Mouse (Mus musculus) heart, embryonic 16.5 days (tissue): ENCODE measurements around the gene Skint8. TPM values are rescaled to one million over a fixed set of nuclear protein-coding genes. Genes with fewer than 3 reads are reported as not detected.
A peak's percentile ranks its signal among the peaks of the same experiment; 100 is the strongest.
"Not testable (repeated sequence)": the region's sequence is repeated elsewhere in the genome, so short reads cannot be mapped to it uniquely, and the experiment has no call there.

Experiments used
- ATAC-seq: fragments of 200-750 bp; cut with Nextera tagmentation; replicated peaks from 2 replicates; pipeline ENCODE4 v1.8.0; 2017; ENCODE audit warnings: moderate number of reproducible peaks; ENCODE audit not compliant: insufficient read depth, low FRiP score; ENCODE audit errors: extremely low read depth
- H3K27ac ChIP-seq: fragments of 300-500 bp; sonication (generic); 2 replicates; pipeline ENCODE4 v1.5.1; 2014; ENCODE audit warnings: mild to moderate bottlenecking, low read length, control low read depth, moderate library complexity
- H3K27me3 ChIP-seq: fragments of 300-500 bp; sonication (generic); 2 replicates; pipeline ENCODE4 v1.6.1; 2014; ENCODE audit warnings: low read length, mixed read lengths; ENCODE audit not compliant: control insufficient read depth, insufficient read depth
- H3K36me3 ChIP-seq: fragments of 300-500 bp; sonication (generic); 2 replicates; pipeline ENCODE4 v1.6.1; 2014; ENCODE audit not compliant: control insufficient read depth, insufficient read depth
- H3K4me1 ChIP-seq: fragments of 300-500 bp; sonication (generic); 2 replicates; pipeline ENCODE4 v1.6.1; 2014; ENCODE audit warnings: low read length, mixed read lengths; ENCODE audit not compliant: control insufficient read depth, insufficient read depth
- H3K4me2 ChIP-seq: fragments of 300-500 bp; sonication (generic); 2 replicates; pipeline ENCODE4 v1.6.1; 2014; ENCODE audit warnings: low read depth, mild to moderate bottlenecking, control low read depth, low read length
- H3K4me3 ChIP-seq: fragments of 300-500 bp; sonication (generic); 2 replicates; pipeline ENCODE4 v1.5.1; 2014; ENCODE audit warnings: mild to moderate bottlenecking, control low read depth, low read length
- H3K9ac ChIP-seq: fragments of 300-500 bp; sonication (generic); 2 replicates; pipeline ENCODE4 v1.6.1; 2014; ENCODE audit warnings: low read length, control low read depth
- H3K9me3 ChIP-seq: fragments of 300-500 bp; sonication (generic); replicated peaks from 2 replicates; pipeline ENCODE4 v1.6.1; 2016; ENCODE audit warnings: low read length; ENCODE audit not compliant: control insufficient read depth
- WGBS: fragments of 180-500 bp; shearing (Covaris S2); extraction: QIAGEN DNeasy Blood & Tissue Kit; methylation state at CpG from one replicate; pipeline ENCODE4 v1.1.7; 2014; 5-methylcytosine and 5-hydroxymethylcytosine counted together
- polyA plus RNA-seq: library from polyadenylated mRNA; unstranded; fragments of >200 nt; fragmentation: Nextera tagmentation; extraction: Ambion mirVana; gene quantifications from 2 replicates; pipeline ENCODE4 v1.2.1, GENCODE M21; 2015

Gene Skint8
- 0.21 and 0.58 TPM in 2 replicates for polyA plus RNA-seq

DNA sequence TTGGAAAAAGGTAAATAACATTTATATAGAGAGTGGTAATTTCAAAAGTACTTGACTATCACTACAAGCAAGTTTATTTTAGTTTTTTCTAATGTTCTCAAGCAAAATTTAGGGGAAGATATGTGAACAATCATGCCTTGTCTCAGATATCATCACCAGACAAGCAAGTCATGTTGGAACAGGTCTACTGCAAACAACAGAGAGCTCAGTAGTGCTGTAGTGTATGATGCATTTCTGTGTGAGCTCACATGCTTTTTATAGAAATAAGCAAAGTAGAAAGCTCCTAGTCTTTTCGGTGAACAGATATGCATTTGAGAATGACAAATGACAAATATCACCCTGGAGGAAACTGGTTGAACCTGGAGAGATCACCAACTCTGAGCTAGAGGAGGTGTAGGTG, at the start of gene Skint8:
Gene Skint8, plus strand, starts transcription at position 301 of the 400 bp plus-strand sequence.
- no peak for ATAC-seq
- no peaks in the 10 kb centered on the region for H3K4me1 ChIP-seq
- 67% methylated on average over 1 of the region's 1 CpGs for WGBS

DNA sequence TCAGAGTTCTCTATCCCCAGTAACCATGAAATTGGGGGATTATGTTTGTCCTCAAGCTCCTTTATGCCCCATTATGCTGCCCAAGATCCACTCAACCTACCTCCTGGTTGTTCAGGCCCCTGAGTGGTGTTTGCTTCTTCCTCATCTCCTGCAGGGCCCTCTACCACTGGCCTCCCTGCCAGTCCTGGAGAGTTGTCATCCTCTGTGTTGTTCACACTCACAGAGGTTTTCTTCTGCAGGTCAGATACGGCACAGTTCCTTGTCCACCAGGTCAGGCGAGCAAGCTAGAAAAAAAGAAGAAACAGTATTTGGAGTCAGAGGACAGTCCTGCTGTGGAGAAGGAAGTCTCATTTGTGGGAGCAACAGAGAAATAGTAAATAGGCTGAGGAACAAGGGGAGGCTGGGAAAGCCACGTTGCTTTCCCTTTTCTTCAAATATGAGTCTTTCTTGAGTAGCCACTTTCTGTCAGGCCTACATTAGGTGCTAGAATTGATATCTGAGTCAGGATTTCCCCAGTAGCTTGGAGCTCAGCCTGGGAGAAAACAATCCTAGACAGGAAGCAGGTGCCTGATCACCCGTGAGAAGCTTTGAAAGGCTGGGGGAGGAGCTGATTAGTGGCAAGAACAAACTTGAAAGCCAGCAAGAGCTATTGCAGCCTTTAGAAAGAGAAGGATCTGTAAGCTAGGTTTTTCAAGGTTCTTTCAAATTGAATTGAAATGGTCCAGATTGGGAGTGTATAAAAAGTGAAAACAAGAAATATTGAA, 38.9 kb upstream of the Skint8 start:
- H3K4me1 ChIP-seq = no peaks in the 10 kb centered on the region
- H3K9ac ChIP-seq = no peak overlapping the region
- no peaks in the 10 kb centered on the region for H3K27me3 ChIP-seq
- H3K36me3 ChIP-seq = no peaks in the 10 kb centered on the region
- peak; percentile 78 for ATAC-seq
- no peak overlapping the region for H3K4me2 ChIP-seq
- H3K27ac ChIP-seq = peak overlapping the region; percentile 47
- 46% methylated on average over 4 of the region's 4 CpGs for WGBS
- H3K4me3 ChIP-seq = no peak overlapping the region; the same call in 1 of the 2 replicates
- H3K9me3 ChIP-seq = no peaks in the 10 kb centered on the region

More for the DNA sequence above, at the start of gene Skint8:
- Histone ChIP-seq H3K9ac (no peak within 1 kb of the TSS), H3K36me3 (no peaks in the 10 kb centered on the region), H3K27me3 (no peaks in the 10 kb centered on the region), H3K9me3 (no peaks in the 10 kb centered on the region), H3K27ac (no peak within 1 kb of the TSS), H3K4me2 (no peak within 1 kb of the TSS), H3K4me3 (no peak within 1 kb of the TSS)

DNA sequence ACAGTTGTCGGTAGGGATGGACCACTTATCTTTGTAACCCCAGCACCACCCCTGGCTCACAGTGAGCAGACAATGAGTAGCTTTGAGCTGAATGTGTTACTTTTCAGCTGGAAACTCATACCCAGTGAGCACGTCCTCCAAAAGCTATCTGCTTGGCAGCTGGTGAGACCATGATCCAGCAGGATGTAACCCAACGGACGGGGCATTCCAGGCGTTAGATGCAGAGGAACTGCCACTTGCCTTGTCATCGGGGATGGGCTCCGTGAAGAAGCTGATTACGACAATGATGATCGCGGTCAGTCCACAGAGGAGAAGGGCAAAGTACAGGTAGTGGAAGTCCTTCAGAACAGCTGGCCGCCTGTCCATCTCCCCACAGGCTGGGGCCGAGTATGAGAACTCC, 35.6 kb upstream of the Skint8 start:
- WGBS = 80% methylated on average over 12 of the region's 12 CpGs
- no peaks in the 10 kb centered on the region for H3K27me3 ChIP-seq
- ATAC-seq = no peak

DNA sequence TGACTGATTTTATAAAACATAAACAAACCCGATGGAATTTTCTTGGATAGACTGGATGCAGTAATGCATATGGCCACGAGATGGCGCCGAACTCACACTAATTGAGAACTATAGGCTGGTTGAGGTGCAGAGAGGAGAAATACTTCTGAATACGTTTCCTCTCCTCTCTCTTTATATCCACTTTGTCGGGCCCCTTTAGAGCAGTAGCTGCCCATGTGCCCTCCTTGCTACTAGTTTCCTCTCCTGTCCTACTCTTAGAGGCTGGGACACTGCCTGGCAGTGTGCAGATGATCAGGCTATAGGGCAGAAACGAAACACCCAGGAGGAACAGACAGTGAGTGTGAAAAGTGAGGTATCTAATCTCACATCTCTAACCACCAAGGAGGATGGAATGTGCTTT, 33.2 kb upstream of the Skint8 start:
- WGBS = 6% methylated on average over 7 of the region's 7 CpGs
- ATAC-seq = peak; percentile 39

More for the DNA sequence above, 35.6 kb upstream of the Skint8 start:
- Histone ChIP-seq H3K4me1 (no peaks in the 10 kb centered on the region), H3K9me3 (no peaks in the 10 kb centered on the region), H3K36me3 (no peaks in the 10 kb centered on the region), H3K4me3 (no peak overlapping the region), H3K9ac (no peak overlapping the region), H3K27ac (no peak overlapping the region), H3K4me2 (no peak overlapping the region)

DNA sequence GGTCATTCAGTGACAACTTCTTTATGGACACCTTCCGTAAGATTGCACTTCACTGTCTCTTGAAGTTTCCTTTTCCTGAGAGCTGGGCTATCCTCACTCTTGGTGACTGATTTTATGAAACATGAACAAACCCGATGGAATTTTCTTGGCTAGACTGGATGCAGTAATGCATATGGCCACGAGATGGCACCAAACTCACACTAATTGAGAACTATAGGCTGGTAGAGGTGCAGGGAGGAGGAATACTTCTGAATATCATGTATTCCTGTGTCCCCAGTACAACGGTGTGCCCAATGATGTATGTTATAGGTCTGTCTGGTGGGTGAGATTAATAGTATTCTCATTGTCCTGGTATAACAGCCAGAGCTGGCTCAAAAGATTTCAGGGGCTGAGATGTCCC, 32.6 kb upstream of the Skint8 start:
- 16% methylated on average over 4 of the region's 4 CpGs for WGBS
- Histone ChIP-seq H3K4me3 (no peak overlapping the region), H3K4me1 (no peaks in the 10 kb centered on the region), H3K27ac (no peak overlapping the region), H3K27me3 (no peaks in the 10 kb centered on the region), H3K36me3 (no peaks in the 10 kb centered on the region), H3K4me2 (peak overlapping the region; percentile 49), H3K9ac (no peak overlapping the region), H3K9me3 (no peaks in the 10 kb centered on the region)
- ATAC-seq = peak; percentile 61; the same call in 1 of the 2 replicates

More for the DNA sequence above, 33.2 kb upstream of the Skint8 start:
- Histone ChIP-seq H3K4me3 (peak overlapping the region; percentile 8; the same call in 1 of the 2 replicates), H3K27ac (no peak overlapping the region), H3K36me3 (no peaks in the 10 kb centered on the region), H3K4me1 (no peaks in the 10 kb centered on the region), H3K27me3 (no peaks in the 10 kb centered on the region), H3K9ac (no peak overlapping the region), H3K9me3 (no peaks in the 10 kb centered on the region), H3K4me2 (peak overlapping the region; percentile 49)

DNA sequence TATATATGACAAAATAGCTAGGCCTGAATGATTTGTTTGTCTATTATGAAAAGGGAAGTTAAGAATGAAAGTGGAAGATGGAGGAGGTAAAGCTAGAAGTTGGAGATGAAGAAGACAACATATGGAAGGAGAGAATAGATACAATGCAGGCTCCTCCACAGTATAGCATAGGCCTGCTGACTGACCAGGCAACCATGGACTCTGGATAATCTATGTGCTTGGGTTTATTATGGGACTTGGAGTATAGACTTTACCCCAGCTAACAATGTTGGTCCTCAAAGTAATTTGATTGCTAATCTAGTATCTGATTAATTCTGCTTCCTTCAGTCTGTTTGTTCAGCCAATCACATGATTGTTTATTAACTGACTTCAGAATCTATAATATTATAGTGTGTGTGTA, 27.1 kb upstream of the Skint8 start:
- no peaks in the 10 kb centered on the region for H3K9me3 ChIP-seq
- no peak overlapping the region for H3K4me3 ChIP-seq
- H3K27me3 ChIP-seq = no peaks in the 10 kb centered on the region
- no peaks in the 10 kb centered on the region for H3K36me3 ChIP-seq
- no peak overlapping the region for H3K4me2 ChIP-seq
- no peak for ATAC-seq
- H3K27ac ChIP-seq = no peak overlapping the region
- no peaks in the 10 kb centered on the region for H3K4me1 ChIP-seq
- no peak overlapping the region for H3K9ac ChIP-seq

DNA sequence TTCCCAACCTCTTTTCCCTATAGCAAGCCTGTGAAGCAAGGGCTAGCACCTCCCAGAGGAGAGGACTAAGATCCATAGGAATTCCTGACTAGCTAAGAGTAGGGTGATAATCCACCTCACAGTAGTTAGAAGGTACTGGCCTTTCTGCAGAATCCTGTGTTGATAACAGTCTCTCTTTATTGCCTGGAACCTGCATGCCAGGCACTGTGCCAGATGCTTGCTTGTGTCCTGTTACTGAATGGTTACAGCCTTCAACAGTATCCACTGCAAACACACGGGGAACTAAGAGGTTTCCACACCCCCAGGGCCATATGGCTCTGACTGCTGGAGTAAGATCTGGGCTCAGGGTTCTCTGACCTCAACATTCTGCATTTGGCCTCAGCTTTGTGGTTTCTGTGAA, 21.4 kb upstream of the Skint8 start:
- ATAC-seq = no peak
- H3K27me3 ChIP-seq = no peaks in the 10 kb centered on the region
- no peak overlapping the region for H3K4me3 ChIP-seq
- 13% methylated on average over 1 of the region's 1 CpGs for WGBS
- no peaks in the 10 kb centered on the region for H3K36me3 ChIP-seq
- no peaks in the 10 kb centered on the region for H3K4me1 ChIP-seq
- H3K4me2 ChIP-seq = no peak overlapping the region
- H3K9me3 ChIP-seq = no peaks in the 10 kb centered on the region
- H3K27ac ChIP-seq = no peak overlapping the region
- H3K9ac ChIP-seq = no peak overlapping the region

DNA sequence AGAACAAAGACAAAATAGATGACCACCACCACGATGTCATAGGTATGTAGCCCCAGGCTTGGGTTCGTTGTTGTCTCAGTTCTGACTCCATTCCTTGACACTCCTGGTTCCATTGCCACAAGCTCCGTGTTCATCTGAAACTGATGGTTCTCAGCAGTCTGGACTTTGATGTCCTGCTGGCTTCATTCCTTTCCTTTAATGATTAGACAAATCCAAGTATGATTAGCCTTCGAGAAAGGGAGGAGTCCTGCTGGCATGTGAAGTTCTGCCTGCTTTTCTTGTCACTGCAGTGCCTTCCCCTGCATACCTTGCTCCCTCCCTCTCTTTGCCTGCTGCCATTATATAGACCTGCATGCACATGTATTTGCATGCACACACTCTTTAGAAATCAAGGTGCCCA, 20.6 kb upstream of the Skint8 start:
- Histone ChIP-seq H3K4me1 (no peaks in the 10 kb centered on the region), H3K27me3 (no peaks in the 10 kb centered on the region), H3K27ac (no peak overlapping the region), H3K36me3 (no peaks in the 10 kb centered on the region), H3K9ac (no peak overlapping the region), H3K9me3 (no peaks in the 10 kb centered on the region), H3K4me2 (no peak overlapping the region), H3K4me3 (no peak overlapping the region)
- no peak for ATAC-seq
- 62% methylated on average over 4 of the region's 4 CpGs for WGBS

DNA sequence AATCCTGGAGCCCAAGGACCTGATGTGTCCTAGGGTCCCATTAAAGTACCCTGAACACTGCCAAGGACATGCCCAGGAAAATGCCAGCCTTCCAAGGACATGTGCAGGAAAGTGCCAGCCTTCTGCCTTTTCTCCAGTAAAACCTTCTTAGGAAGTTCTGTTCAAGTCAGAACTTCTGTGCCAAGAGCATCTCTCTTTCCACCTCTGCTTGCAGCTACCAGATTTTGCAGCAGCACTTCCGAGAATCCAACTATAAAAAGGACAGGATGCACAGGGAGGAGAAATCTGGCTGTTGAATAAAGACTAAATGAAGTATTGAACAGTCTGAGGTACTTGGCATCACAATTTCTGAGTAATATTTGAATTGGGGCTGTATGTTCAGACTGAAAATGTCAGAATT, 18.7 kb upstream of the Skint8 start:
- not testable (repeated sequence) for H3K27me3 ChIP-seq, H3K36me3 ChIP-seq, ATAC-seq, H3K9ac ChIP-seq, H3K4me3 ChIP-seq, H3K4me2 ChIP-seq, H3K27ac ChIP-seq, H3K4me1 ChIP-seq, H3K9me3 ChIP-seq
- WGBS = 50% methylated on average over 1 of the region's 1 CpGs
